Mouse (Mus musculus): ENCODE measurements at regions not wholly inside any gene's neighbourhood (a gene's known extent, or its start where the extent isn't known, plus 50 kb on each side); places are given as distances from the start of the nearest gene placed in this dataset.

GRCm38 (mm10) chr11:32965418-32965817 is 141.0 kb upstream of the Smim23 start:
- H3K27ac ChIP-seq = no peak overlapping the region

GRCm38 (mm10) chr11:32963625-32964293 is 139.4 kb upstream of the Smim23 start:
- Histone ChIP-seq H3K4me3 (no peak overlapping the region), H3K9me3 (replicated peaks) (no peaks in the 10 kb centered on the region), H3K4me1 (peaks cover 9% of the 10 kb centered on the region; the same call in 1 of the 2 replicates), H3K36me3 (ENCODE audit: poor library complexity, severe bottlenecking) (no peaks in the 10 kb centered on the region), H3K9ac (no peak overlapping the region), H3K27me3 (peaks cover 38% of the 10 kb centered on the region), H3K4me2 (no peak overlapping the region), H3K27ac (no peak overlapping the region)
- WGBS = 6% methylated on average over 6 of the region's 6 CpGs
- ATAC-seq = peak; percentile 81; the same call in 1 of the 2 replicates

More at GRCm38 (mm10) chr11:32965418-32965817, 141.0 kb upstream of the Smim23 start:
- peak; percentile 21; the same call in 1 of the 2 replicates for ATAC-seq
- no peak overlapping the region for H3K4me3 ChIP-seq
- no peaks in the 10 kb centered on the region for H3K36me3 ChIP-seq (ENCODE audit: poor library complexity, severe bottlenecking)
- H3K4me1 ChIP-seq = peaks cover 9% of the 10 kb centered on the region; the same call in 1 of the 2 replicates
- WGBS = 66% methylated on average over 2 of the region's 2 CpGs
- peaks cover 35% of the 10 kb centered on the region for H3K27me3 ChIP-seq
- no peaks in the 10 kb centered on the region for H3K9me3 ChIP-seq (replicated peaks)
- H3K9ac ChIP-seq = no peak overlapping the region
- no peak overlapping the region for H3K4me2 ChIP-seq

GRCm38 (mm10) chr11:32961600-32961999 is 137.2 kb upstream of the Smim23 start:
- no peak overlapping the region for H3K9ac ChIP-seq
- peaks cover 9% of the 10 kb centered on the region; the same call in 1 of the 2 replicates for H3K4me1 ChIP-seq
- no peak overlapping the region for H3K4me2 ChIP-seq
- H3K27ac ChIP-seq = no peak overlapping the region
- H3K4me3 ChIP-seq = no peak overlapping the region
- no peaks in the 10 kb centered on the region for H3K9me3 ChIP-seq (replicated peaks)
- no peak for ATAC-seq
- peaks cover 44% of the 10 kb centered on the region for H3K27me3 ChIP-seq
- WGBS = 83% methylated on average over 3 of the region's 3 CpGs
- no peaks in the 10 kb centered on the region for H3K36me3 ChIP-seq (ENCODE audit: poor library complexity, severe bottlenecking)

GRCm38 (mm10) chr11:32958961-32959360 is 134.6 kb upstream of the Smim23 start:
- Histone ChIP-seq H3K36me3 (ENCODE audit: poor library complexity, severe bottlenecking) (no peaks in the 10 kb centered on the region), H3K4me3 (no peak overlapping the region), H3K9ac (no peak overlapping the region), H3K27ac (no peak overlapping the region), H3K4me2 (no peak overlapping the region), H3K4me1 (peaks cover 6% of the 10 kb centered on the region; the same call in 1 of the 2 replicates), H3K9me3 (replicated peaks) (no peaks in the 10 kb centered on the region), H3K27me3 (peaks cover 35% of the 10 kb centered on the region)
- no peak for ATAC-seq
- 61% methylated on average over 5 of the region's 5 CpGs for WGBS

- H3K27ac ChIP-seq = no peak overlapping the region
- no peak overlapping the region for H3K4me3 ChIP-seq
- whole genome bisulfite sequencing = 37% methylated on average over 7 of the region's 7 CpGs
- no peak overlapping the region for H3K9ac ChIP-seq
- peak; percentile 74 for ATAC-seq
- no peaks in the 10 kb centered on the region for H3K4me1 ChIP-seq
- H3K4me2 ChIP-seq = no peak overlapping the region
- H3K9me3 ChIP-seq (replicated peaks) = no peaks in the 10 kb centered on the region
- peaks cover 28% of the 10 kb centered on the region for H3K27me3 ChIP-seq
- H3K36me3 ChIP-seq (ENCODE audit: poor library complexity, severe bottlenecking) = no peaks in the 10 kb centered on the region
Observed at GRCm38 (mm10) chr11:32956993-32957392, 132.6 kb upstream of the Smim23 start.

- ATAC-seq = no peak
- Histone ChIP-seq H3K4me3 (no peak overlapping the region), H3K9ac (no peak overlapping the region), H3K4me2 (no peak overlapping the region), H3K4me1 (no peaks in the 10 kb centered on the region), H3K36me3 (ENCODE audit: poor library complexity, severe bottlenecking) (no peaks in the 10 kb centered on the region), H3K9me3 (replicated peaks) (no peaks in the 10 kb centered on the region), H3K27me3 (no peaks in the 10 kb centered on the region), H3K27ac (no peak overlapping the region)
Observed at GRCm38 (mm10) chr11:32952271-32952670, 127.9 kb upstream of the Smim23 start.

GRCm38 (mm10) chr11:32948132-32948531 is 123.7 kb upstream of the Smim23 start:
- Histone ChIP-seq H3K36me3 (ENCODE audit: poor library complexity, severe bottlenecking) (no peaks in the 10 kb centered on the region), H3K9me3 (replicated peaks) (no peaks in the 10 kb centered on the region), H3K9ac (no peak overlapping the region), H3K4me2 (no peak overlapping the region), H3K4me3 (no peak overlapping the region), H3K27ac (no peak overlapping the region), H3K27me3 (no peaks in the 10 kb centered on the region), H3K4me1 (no peaks in the 10 kb centered on the region)
- no peak for ATAC-seq
- 74% methylated on average over 4 of the region's 4 CpGs for WGBS

GRCm38 (mm10) chr11:32946481-32947001 is 122.1 kb upstream of the Smim23 start:
- Histone ChIP-seq H3K9me3 (replicated peaks) (no peaks in the 10 kb centered on the region), H3K4me3 (no peak overlapping the region), H3K36me3 (ENCODE audit: poor library complexity, severe bottlenecking) (no peaks in the 10 kb centered on the region), H3K27ac (no peak overlapping the region), H3K27me3 (no peaks in the 10 kb centered on the region), H3K4me2 (no peak overlapping the region), H3K4me1 (peaks cover 5% of the 10 kb centered on the region), H3K9ac (no peak overlapping the region)
- 74% methylated on average over 3 of the region's 3 CpGs for WGBS
- no peak for ATAC-seq

- Histone ChIP-seq H3K9me3 (replicated peaks) (no peaks in the 10 kb centered on the region), H3K27ac (no peak overlapping the region), H3K27me3 (no peaks in the 10 kb centered on the region), H3K36me3 (ENCODE audit: poor library complexity, severe bottlenecking) (no peaks in the 10 kb centered on the region), H3K9ac (no peak overlapping the region), H3K4me1 (peaks cover 10% of the 10 kb centered on the region), H3K4me3 (no peak overlapping the region), H3K4me2 (no peak overlapping the region)
- no peak for ATAC-seq
- 89% methylated on average over 2 of the region's 2 CpGs for WGBS
Observed at GRCm38 (mm10) chr11:32945071-32945470, 120.7 kb upstream of the Smim23 start.

- Histone ChIP-seq H3K27me3 (no peaks in the 10 kb centered on the region), H3K4me1 (peaks cover 10% of the 10 kb centered on the region), H3K9me3 (replicated peaks) (no peaks in the 10 kb centered on the region), H3K4me2 (no peak overlapping the region), H3K36me3 (ENCODE audit: poor library complexity, severe bottlenecking) (no peaks in the 10 kb centered on the region), H3K27ac (peak overlapping the region; percentile 72), H3K9ac (no peak overlapping the region), H3K4me3 (no peak overlapping the region)
- 65% methylated on average over 5 of the region's 5 CpGs for WGBS
- ATAC-seq = peak; percentile 86
Observed at GRCm38 (mm10) chr11:32941331-32942009, 117.1 kb upstream of the Smim23 start.

- Histone ChIP-seq H3K9me3 (replicated peaks) (no peaks in the 10 kb centered on the region), H3K4me2 (no peak overlapping the region), H3K27ac (no peak overlapping the region), H3K36me3 (ENCODE audit: poor library complexity, severe bottlenecking) (no peaks in the 10 kb centered on the region), H3K4me3 (no peak overlapping the region), H3K9ac (no peak overlapping the region), H3K27me3 (no peaks in the 10 kb centered on the region), H3K4me1 (peaks cover 10% of the 10 kb centered on the region)
- WGBS = 87% methylated on average over 1 of the region's 1 CpGs
- no peak for ATAC-seq
Observed at GRCm38 (mm10) chr11:32939102-32939501, 114.7 kb upstream of the Smim23 start.

- peaks cover 10% of the 10 kb centered on the region for H3K4me1 ChIP-seq
- no peak overlapping the region for H3K4me3 ChIP-seq
- H3K9me3 ChIP-seq (replicated peaks) = no peaks in the 10 kb centered on the region
- no peak overlapping the region for H3K27ac ChIP-seq
- no peak overlapping the region for H3K4me2 ChIP-seq
- no peaks in the 10 kb centered on the region; the same call in 1 of the 2 replicates for H3K27me3 ChIP-seq
- no peaks in the 10 kb centered on the region for H3K36me3 ChIP-seq (ENCODE audit: poor library complexity, severe bottlenecking)
- H3K9ac ChIP-seq = no peak overlapping the region
- 30% methylated on average over 1 of the region's 1 CpGs for WGBS
- no peak for ATAC-seq
Observed at GRCm38 (mm10) chr11:32937167-32937566, 112.8 kb upstream of the Smim23 start.
